Mouse (Mus musculus) CH12.LX (cell line): ENCODE measurements at regions not wholly inside any gene's neighbourhood (a gene's known extent, or its start where the extent isn't known, plus 50 kb on each side); places are given as distances from the start of the nearest gene placed in this dataset.

Source experiments
- DNase-seq: peaks from one replicate; pipeline ENCODE4 v3.0.0-alpha.2; 2013; ENCODE audit errors: extremely low read depth
- H3K27ac ChIP-seq: 2 replicates; pipeline ENCODE4 v1.5.1; 2012; ENCODE audit warnings: low read depth, mild to moderate bottlenecking, control low read depth, moderate library complexity; ENCODE audit not compliant: insufficient read depth
- H3K27me3 ChIP-seq: replicated peaks from 2 replicates; pipeline ENCODE3; 2012; ENCODE audit warnings: inconsistent platforms
- H3K36me3 ChIP-seq, 2 experiments: replicated peaks in 1 of 2; 2 replicates each; pipeline versions ENCODE3 to v1.6.1; 2012; ENCODE audit warnings: inconsistent platforms in 1 of 2, low read length in 1 of 2, mild to moderate bottlenecking in 1 of 2, mixed read lengths in 1 of 2, moderate library complexity in 1 of 2; ENCODE audit not compliant: control insufficient read depth in 1 of 2, insufficient read depth in 1 of 2
- H3K4me1 ChIP-seq, 2 experiments: 2 replicates each; pipeline ENCODE4 v1.6.1; 2012; ENCODE audit warnings: inconsistent platforms in 1 of 2, moderate library complexity in 1 of 2; ENCODE audit not compliant: insufficient read depth in 2 of 2, control insufficient read depth in 1 of 2
- H3K4me2 ChIP-seq: 2 replicates; pipeline ENCODE4 v1.6.1; 2012; ENCODE audit warnings: low read depth, mild to moderate bottlenecking, control low read depth; ENCODE audit not compliant: poor library complexity, insufficient read depth, severe bottlenecking
- H3K4me3 ChIP-seq, 3 experiments: fragments of 150-350 bp in 1 of 3; sonication (generic) in 1 of 3; replicated peaks in 1 of 3; 2 replicates each; pipeline versions ENCODE3 to v1.5.1; 2011 to 2012; ENCODE audit warnings: low read depth in 2 of 3, low read length in 2 of 3, mild to moderate bottlenecking in 2 of 3, moderate library complexity in 2 of 3, control low read depth in 1 of 3, improper control_type of control experiment in 1 of 3, inconsistent platforms in 1 of 3, mixed read lengths in 1 of 3; ENCODE audit not compliant: poor library complexity in 1 of 3
- H3K79me2 ChIP-seq: replicated peaks from 2 replicates; pipeline ENCODE4 v1.6.1; 2012; ENCODE audit warnings: mild to moderate bottlenecking, moderate library complexity; ENCODE audit not compliant: control insufficient read depth, poor library complexity, insufficient read depth, severe bottlenecking; ENCODE audit errors: extremely low read depth
- H3K9ac ChIP-seq: 2 replicates; pipeline ENCODE4 v1.6.1; 2012; ENCODE audit warnings: low read depth, mild to moderate bottlenecking, control low read depth, moderate library complexity; ENCODE audit not compliant: insufficient read depth
- H3K9me3 ChIP-seq: replicated peaks from 2 replicates; pipeline ENCODE3; 2012; ENCODE audit warnings: low read length, inconsistent platforms, mixed read lengths
- BHLHE40 ChIP-seq: IDR thresholded peaks from 2 replicates; pipeline ENCODE4 v1.6.1; 2011; ENCODE audit warnings: mild to moderate bottlenecking, low read depth, low read length, improper control_type of control experiment
- ETS1 ChIP-seq: conservative IDR thresholded peaks from 2 replicates; pipeline ENCODE4 v1.6.1; 2012; ENCODE audit warnings: low read depth, mild to moderate bottlenecking, inconsistent platforms, low read length, improper control_type of control experiment, moderate library complexity
- HCFC1 ChIP-seq: IDR thresholded peaks from 2 replicates; pipeline ENCODE4 v1.6.1; 2012; ENCODE audit warnings: low read depth, mild to moderate bottlenecking, inconsistent platforms, low read length, improper control_type of control experiment
- JUN ChIP-seq: IDR thresholded peaks from 2 replicates; pipeline ENCODE4 v1.6.1; 2011; ENCODE audit warnings: low read depth, mild to moderate bottlenecking, low read length, improper control_type of control experiment, moderate library complexity; ENCODE audit not compliant: insufficient read depth
- KAT2A ChIP-seq: IDR thresholded peaks from 2 replicates; pipeline ENCODE4 v1.6.1; 2012; ENCODE audit warnings: low read length, improper control_type of control experiment, inconsistent platforms; ENCODE audit not compliant: insufficient replicate concordance
- MAFK ChIP-seq: IDR thresholded peaks from 2 replicates; pipeline ENCODE4 v1.6.1; 2011; ENCODE audit warnings: low read length, improper control_type of control experiment; ENCODE audit not compliant: insufficient replicate concordance
- MAX ChIP-seq: IDR thresholded peaks from 2 replicates; pipeline ENCODE4 v1.6.1; 2011; ENCODE audit warnings: low read length, improper control_type of control experiment
- MAZ ChIP-seq: IDR thresholded peaks from 2 replicates; pipeline ENCODE4 v1.6.1; 2012; ENCODE audit warnings: low read depth, mild to moderate bottlenecking, inconsistent platforms, low read length, improper control_type of control experiment, moderate library complexity
- MXI1 ChIP-seq: IDR thresholded peaks from 2 replicates; pipeline ENCODE4 v1.6.1; 2011; ENCODE audit warnings: mild to moderate bottlenecking, low read depth, low read length, improper control_type of control experiment
- POLR2AphosphoS2 ChIP-seq: IDR thresholded peaks from 2 replicates; pipeline ENCODE4 v1.6.1; 2011; ENCODE audit warnings: low read depth, low read length, improper control_type of control experiment
- RAD21 ChIP-seq: IDR thresholded peaks from 2 replicates; pipeline ENCODE4 v1.6.1; 2011; ENCODE audit warnings: low read depth, mild to moderate bottlenecking, low read length, improper control_type of control experiment, moderate library complexity
- TCF12 ChIP-seq: IDR thresholded peaks from 2 replicates; pipeline ENCODE4 v1.6.1; 2014; ENCODE audit warnings: low read depth, mild to moderate bottlenecking, inconsistent platforms, low read length, improper control_type of control experiment
- USF1 ChIP-seq: IDR thresholded peaks from 2 replicates; pipeline ENCODE4 v1.6.1; 2014; ENCODE audit warnings: low read depth, mild to moderate bottlenecking, inconsistent platforms, low read length, improper control_type of control experiment
- USF2 ChIP-seq: conservative IDR thresholded peaks from 2 replicates; pipeline ENCODE4 v1.6.1; 2011; ENCODE audit warnings: low read depth, low read length, improper control_type of control experiment
- ZC3H11A ChIP-seq: IDR thresholded peaks from 2 replicates; pipeline ENCODE4 v1.6.1; 2012; ENCODE audit warnings: low read depth, mild to moderate bottlenecking, inconsistent platforms, low read length, improper control_type of control experiment
- dilution Hi-C: fragments of 300-500 bp; cut with MboI; formaldehyde crosslinking; loops from 2 replicates; pipeline ENCODE4 v1.14.3; 2020; ENCODE audit warnings: low sequenced_read_pairs; ENCODE audit not compliant: extremely low pct_unique_long_range_greater_than_20kb, extremely low pct_ligation_motif_present
- in situ Hi-C: fragments of 300-500 bp; cut with MboI; formaldehyde crosslinking; loops from 3 replicates; pipeline ENCODE4 v1.14.3; 2019; ENCODE audit warnings: low sequenced_read_pairs, low pct_ligation_motif_present, low pct_unique_long_range_greater_than_20kb, mixed read lengths

DNA sequence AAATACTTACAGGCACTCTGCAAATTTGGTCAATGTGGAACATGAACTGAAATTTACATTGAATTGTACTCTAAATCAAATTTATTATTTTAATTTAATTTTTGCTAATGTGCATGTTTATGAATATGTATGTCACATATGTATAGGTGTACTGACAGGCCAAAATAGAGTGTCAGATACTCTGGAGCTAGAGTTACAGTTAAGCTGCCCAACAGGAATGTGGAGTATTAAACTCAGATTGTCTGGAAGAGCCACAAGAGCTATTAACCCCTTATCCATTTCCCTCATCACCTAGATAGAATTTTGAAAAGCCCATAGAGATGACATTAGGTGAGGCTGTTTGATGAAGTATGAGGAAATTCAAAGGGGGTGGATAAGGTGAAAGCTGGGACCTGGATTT is 607.5 kb upstream of the Dpp10 start:
- no peak overlapping the region for H3K4me3 ChIP-seq
- dilution Hi-C loops (no loop called here), in situ Hi-C loops (no loop called here)
- no peak overlapping the region for H3K27ac ChIP-seq
- no peak overlapping the region for H3K9ac ChIP-seq
- no peaks in the 10 kb centered on the region for H3K27me3 ChIP-seq
- H3K79me2 ChIP-seq: no peaks in the 10 kb centered on the region
- DNase-seq: no peak
- TF ChIP-seq MAZ (no peak), ZC3H11A (no peak), MAFK (no peak), KAT2A (no peak), MXI1 (no peak), HCFC1 (no peak), BHLHE40 (no peak), USF1 (no peak), ETS1 (no peak), USF2 (no peak)
- H3K36me3 ChIP-seq: no peaks in the 10 kb centered on the region
- H3K4me1 ChIP-seq: no peaks in the 10 kb centered on the region
- H3K4me2 ChIP-seq: no peak overlapping the region
- peaks cover 30% of the 10 kb centered on the region for H3K9me3 ChIP-seq

DNA sequence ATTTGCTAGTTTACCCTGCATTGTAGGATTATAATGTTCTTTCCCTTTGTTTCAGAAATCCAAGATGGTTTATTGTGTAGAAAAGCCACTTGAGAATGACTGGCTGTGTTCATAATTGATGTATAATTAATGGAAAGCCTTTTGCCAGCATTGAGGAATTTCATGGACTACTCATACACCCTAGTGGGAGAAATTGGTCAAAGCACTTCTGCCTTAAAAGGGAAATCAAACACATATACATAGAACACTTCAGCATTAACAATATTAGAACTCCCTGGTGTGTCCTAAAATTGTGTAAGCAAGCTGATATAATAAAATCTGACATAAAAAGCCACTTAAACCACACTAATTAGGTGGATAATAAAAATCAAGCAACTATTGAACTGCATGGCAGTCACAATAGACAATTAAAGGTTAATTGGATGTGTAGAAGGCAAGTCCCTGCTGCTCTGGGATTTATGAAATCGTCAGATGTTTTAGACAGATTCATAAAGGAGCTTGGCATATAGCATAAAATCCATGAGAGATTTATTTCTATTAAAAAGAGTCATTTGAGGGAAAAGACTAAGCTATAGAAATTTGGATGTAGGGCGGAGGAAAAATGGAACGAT is 607.0 kb upstream of the Dpp10 start:
- no peak overlapping the region for H3K4me2 ChIP-seq
- dilution Hi-C loops: no loop called here

DNA sequence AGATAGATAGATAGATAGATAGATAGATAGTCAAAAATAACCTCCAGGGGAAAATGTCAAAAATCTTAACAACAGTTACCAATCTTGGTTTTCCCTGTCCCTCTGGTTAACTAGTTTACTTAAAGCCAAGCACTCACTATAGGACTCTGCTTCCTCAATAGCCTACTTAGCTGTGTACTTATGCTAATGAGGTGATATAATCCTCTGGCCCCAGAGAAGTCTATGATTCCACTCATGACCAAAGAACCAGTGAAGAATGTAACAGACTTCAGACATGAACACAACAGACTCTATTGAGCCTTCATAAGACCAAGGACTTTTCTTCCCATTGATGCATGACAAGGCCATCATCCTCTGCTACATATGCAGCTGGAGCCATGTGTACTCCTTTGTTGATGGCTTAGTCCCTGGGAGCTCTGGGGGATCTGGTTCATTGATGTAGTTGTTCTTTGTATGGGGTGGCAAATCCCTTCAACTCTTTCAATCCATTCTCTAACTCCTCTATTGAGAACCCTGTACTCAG is 589.9 kb upstream of the Dpp10 start:
- in situ Hi-C loops (no loop called here), dilution Hi-C loops (no loop called here)
- H3K79me2 ChIP-seq: no peaks in the 10 kb centered on the region
- H3K4me3 ChIP-seq: no peak overlapping the region
- TF ChIP-seq MAX (no peak), JUN (no peak)
- no peaks in the 10 kb centered on the region for H3K36me3 ChIP-seq
- H3K4me2 ChIP-seq: no peak overlapping the region
- no peaks in the 10 kb centered on the region for H3K27me3 ChIP-seq
- H3K27ac ChIP-seq: no peak overlapping the region
- peaks cover 35% of the 10 kb centered on the region for H3K9me3 ChIP-seq
- no peak overlapping the region for H3K9ac ChIP-seq
- H3K4me1 ChIP-seq: no peaks in the 10 kb centered on the region
- DNase-seq: no peak

More for the DNA sequence above, 607.0 kb upstream of the Dpp10 start:
- no peak for TF ChIP-seq USF1
- no peak for TF ChIP-seq POLR2AphosphoS2
- no peak for TF ChIP-seq RAD21
- no peak for TF ChIP-seq TCF12
- no peak for TF ChIP-seq MAZ
- no peak for TF ChIP-seq ETS1
- Histone ChIP-seq H3K27me3 (no peaks in the 10 kb centered on the region), H3K9ac (no peak overlapping the region), H3K27ac (no peak overlapping the region), H3K4me1 (no peaks in the 10 kb centered on the region), H3K79me2 (no peaks in the 10 kb centered on the region), H3K4me3 (no peak overlapping the region), H3K9me3 (peaks cover 30% of the 10 kb centered on the region), H3K36me3 (no peaks in the 10 kb centered on the region)
- no peak for DNase-seq
- in situ Hi-C loops: no loop called here
